Mouse (Mus musculus) CH12.LX (cell line): ENCODE data around the gene Kirrel3. TPM values are rescaled to one million over a fixed set of nuclear protein-coding genes. Genes with fewer than 3 reads are reported as not detected.

ENCODE experiments used
- DNase-seq: peaks from one replicate; pipeline ENCODE4 v3.0.0-alpha.2; 2013; ENCODE audit errors: extremely low read depth
- H3K27ac ChIP-seq: 2 replicates; pipeline ENCODE4 v1.5.1; 2012; ENCODE audit warnings: low read depth, mild to moderate bottlenecking, control low read depth, moderate library complexity; ENCODE audit not compliant: insufficient read depth
- H3K27me3 ChIP-seq: replicated peaks from 2 replicates; pipeline ENCODE3; 2012; ENCODE audit warnings: inconsistent platforms
- H3K36me3 ChIP-seq, 2 experiments: replicated peaks in 1 of 2; 2 replicates each; pipeline versions ENCODE3 to v1.6.1; 2012; ENCODE audit warnings: inconsistent platforms in 1 of 2, low read length in 1 of 2, mild to moderate bottlenecking in 1 of 2, mixed read lengths in 1 of 2, moderate library complexity in 1 of 2; ENCODE audit not compliant: control insufficient read depth in 1 of 2, insufficient read depth in 1 of 2
- H3K4me1 ChIP-seq, 2 experiments: 2 replicates each; pipeline ENCODE4 v1.6.1; 2012; ENCODE audit warnings: inconsistent platforms in 1 of 2, moderate library complexity in 1 of 2; ENCODE audit not compliant: insufficient read depth in 2 of 2, control insufficient read depth in 1 of 2
- H3K4me2 ChIP-seq: 2 replicates; pipeline ENCODE4 v1.6.1; 2012; ENCODE audit warnings: low read depth, mild to moderate bottlenecking, control low read depth; ENCODE audit not compliant: poor library complexity, insufficient read depth, severe bottlenecking
- H3K4me3 ChIP-seq, 3 experiments: fragments of 150-350 bp in 1 of 3; sonication (generic) in 1 of 3; replicated peaks in 1 of 3; 2 replicates each; pipeline versions ENCODE3 to v1.5.1; 2011 to 2012; ENCODE audit warnings: low read depth in 2 of 3, low read length in 2 of 3, mild to moderate bottlenecking in 2 of 3, moderate library complexity in 2 of 3, control low read depth in 1 of 3, improper control_type of control experiment in 1 of 3, inconsistent platforms in 1 of 3, mixed read lengths in 1 of 3; ENCODE audit not compliant: poor library complexity in 1 of 3
- H3K79me2 ChIP-seq: replicated peaks from 2 replicates; pipeline ENCODE4 v1.6.1; 2012; ENCODE audit warnings: mild to moderate bottlenecking, moderate library complexity; ENCODE audit not compliant: control insufficient read depth, poor library complexity, insufficient read depth, severe bottlenecking; ENCODE audit errors: extremely low read depth
- H3K9ac ChIP-seq: 2 replicates; pipeline ENCODE4 v1.6.1; 2012; ENCODE audit warnings: low read depth, mild to moderate bottlenecking, control low read depth, moderate library complexity; ENCODE audit not compliant: insufficient read depth
- H3K9me3 ChIP-seq: replicated peaks from 2 replicates; pipeline ENCODE3; 2012; ENCODE audit warnings: low read length, inconsistent platforms, mixed read lengths
- BHLHE40 ChIP-seq: IDR thresholded peaks from 2 replicates; pipeline ENCODE4 v1.6.1; 2011; ENCODE audit warnings: mild to moderate bottlenecking, low read depth, low read length, improper control_type of control experiment
- CHD1 ChIP-seq: IDR thresholded peaks from 2 replicates; pipeline ENCODE4 v1.6.1; 2012; ENCODE audit warnings: low read depth, low read length, improper control_type of control experiment, inconsistent platforms
- CHD2 ChIP-seq: IDR thresholded peaks from 2 replicates; pipeline ENCODE4 v1.6.1; 2011; ENCODE audit warnings: low read length, improper control_type of control experiment
- E2F4 ChIP-seq: IDR thresholded peaks from 2 replicates; pipeline ENCODE4 v1.6.1; 2011; ENCODE audit warnings: low read depth, low read length, improper control_type of control experiment; ENCODE audit not compliant: insufficient replicate concordance
- ELF1 ChIP-seq: IDR thresholded peaks from 2 replicates; pipeline ENCODE4 v1.6.1; 2014; ENCODE audit warnings: low read depth, mild to moderate bottlenecking, inconsistent platforms, low read length, improper control_type of control experiment
- HCFC1 ChIP-seq: IDR thresholded peaks from 2 replicates; pipeline ENCODE4 v1.6.1; 2012; ENCODE audit warnings: low read depth, mild to moderate bottlenecking, inconsistent platforms, low read length, improper control_type of control experiment
- JUN ChIP-seq: IDR thresholded peaks from 2 replicates; pipeline ENCODE4 v1.6.1; 2011; ENCODE audit warnings: low read depth, mild to moderate bottlenecking, low read length, improper control_type of control experiment, moderate library complexity; ENCODE audit not compliant: insufficient read depth
- JUND ChIP-seq: conservative IDR thresholded peaks from 2 replicates; pipeline ENCODE4 v1.6.1; 2011; ENCODE audit warnings: low read depth, low read length, improper control_type of control experiment
- MAFK ChIP-seq: IDR thresholded peaks from 2 replicates; pipeline ENCODE4 v1.6.1; 2011; ENCODE audit warnings: low read length, improper control_type of control experiment; ENCODE audit not compliant: insufficient replicate concordance
- NRF1 ChIP-seq: IDR thresholded peaks from 2 replicates; pipeline ENCODE4 v1.6.1; 2014; ENCODE audit warnings: low read depth, mild to moderate bottlenecking, inconsistent platforms, low read length, improper control_type of control experiment, moderate library complexity
- POLR2A ChIP-seq: IDR thresholded peaks from 2 replicates; pipeline ENCODE4 v1.6.1; 2011; ENCODE audit warnings: low read depth, mild to moderate bottlenecking, improper control_type of control experiment, low read length
- POLR2AphosphoS2 ChIP-seq: IDR thresholded peaks from 2 replicates; pipeline ENCODE4 v1.6.1; 2011; ENCODE audit warnings: low read depth, low read length, improper control_type of control experiment
- UBTF ChIP-seq: IDR thresholded peaks from 2 replicates; pipeline ENCODE4 v1.6.1; 2012; ENCODE audit warnings: low read depth, mild to moderate bottlenecking, inconsistent platforms, low read length, improper control_type of control experiment, moderate library complexity
- USF1 ChIP-seq: IDR thresholded peaks from 2 replicates; pipeline ENCODE4 v1.6.1; 2014; ENCODE audit warnings: low read depth, mild to moderate bottlenecking, inconsistent platforms, low read length, improper control_type of control experiment
- USF2 ChIP-seq: conservative IDR thresholded peaks from 2 replicates; pipeline ENCODE4 v1.6.1; 2011; ENCODE audit warnings: low read depth, low read length, improper control_type of control experiment
- ZMIZ1 ChIP-seq: IDR thresholded peaks from 2 replicates; pipeline ENCODE4 v1.6.1; 2012; ENCODE audit warnings: low read depth, mild to moderate bottlenecking, inconsistent platforms, low read length, improper control_type of control experiment
- ZNF384 ChIP-seq: IDR thresholded peaks from 2 replicates; pipeline ENCODE4 v1.6.1; 2012; ENCODE audit warnings: low read depth, low read length, improper control_type of control experiment, inconsistent platforms
- dilution Hi-C: fragments of 300-500 bp; cut with MboI; formaldehyde crosslinking; loops from 2 replicates; pipeline ENCODE4 v1.14.3; 2020; ENCODE audit warnings: low sequenced_read_pairs; ENCODE audit not compliant: extremely low pct_unique_long_range_greater_than_20kb, extremely low pct_ligation_motif_present
- in situ Hi-C: fragments of 300-500 bp; cut with MboI; formaldehyde crosslinking; loops from 3 replicates; pipeline ENCODE4 v1.14.3; 2019; ENCODE audit warnings: low sequenced_read_pairs, low pct_ligation_motif_present, low pct_unique_long_range_greater_than_20kb, mixed read lengths
- polyA plus RNA-seq: library from polyadenylated mRNA; unstranded; fragments of >175 nt; gene quantifications from 2 replicates; pipeline ENCODE4 v1.2.1, GENCODE M21; 2012; ENCODE audit warnings: low read depth; ENCODE audit not compliant: insufficient read length
- total RNA-seq, 2 experiments: library from RNA; depleted of rRNA; stranded (reverse); fragments of 300-350 nt in 1 of 2; fragments of >200 nt in 1 of 2; gene quantifications; 2 replicates each; pipeline ENCODE4 v1.2.3; 2012 to 2014

The Kirrel3 gene
- total and polyA plus RNA-seq, 3 experiments: not detected

DNA sequence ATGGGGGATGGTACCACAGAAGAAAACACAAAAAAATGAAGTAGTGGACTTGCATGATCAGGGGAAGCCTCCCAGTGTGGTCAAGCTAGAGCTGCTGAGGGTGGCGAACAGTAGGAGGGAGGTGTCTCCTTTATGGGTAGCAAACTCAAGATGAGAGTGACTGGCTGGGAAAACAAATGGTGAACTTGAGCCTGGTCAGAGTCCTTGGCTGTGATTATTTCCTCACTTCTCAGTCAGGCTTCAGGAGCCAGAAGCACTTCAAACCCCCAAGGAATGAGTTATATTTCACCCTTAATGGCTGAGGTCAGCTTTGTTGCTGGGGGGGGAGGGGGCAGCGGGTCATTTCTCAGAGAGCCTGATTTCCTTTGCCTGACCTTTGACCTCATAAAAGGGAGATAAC is 218.7 kb downstream of the Kirrel3 start:
- Histone ChIP-seq H3K4me3 (no peak overlapping the region), H3K27ac (no peak overlapping the region), H3K79me2 (no peaks in the 10 kb centered on the region), H3K4me1 (no peaks in the 10 kb centered on the region), H3K36me3 (no peaks in the 10 kb centered on the region), H3K9ac (no peak overlapping the region), H3K27me3 (peaks cover 78% of the 10 kb centered on the region), H3K4me2 (no peak overlapping the region), H3K9me3 (no peaks in the 10 kb centered on the region)
- in situ Hi-C loops: no loop called here
- dilution Hi-C loops: no loop called here
- TF ChIP-seq CHD1: no peak
- no peak for TF ChIP-seq JUN
- TF ChIP-seq POLR2AphosphoS2: no peak
- no peak for TF ChIP-seq POLR2A
- TF ChIP-seq E2F4: no peak
- no peak for TF ChIP-seq JUND
- no peak for TF ChIP-seq MAFK
- TF ChIP-seq BHLHE40: no peak
- no peak for TF ChIP-seq USF2
- no peak for TF ChIP-seq HCFC1
- no peak for DNase-seq

DNA sequence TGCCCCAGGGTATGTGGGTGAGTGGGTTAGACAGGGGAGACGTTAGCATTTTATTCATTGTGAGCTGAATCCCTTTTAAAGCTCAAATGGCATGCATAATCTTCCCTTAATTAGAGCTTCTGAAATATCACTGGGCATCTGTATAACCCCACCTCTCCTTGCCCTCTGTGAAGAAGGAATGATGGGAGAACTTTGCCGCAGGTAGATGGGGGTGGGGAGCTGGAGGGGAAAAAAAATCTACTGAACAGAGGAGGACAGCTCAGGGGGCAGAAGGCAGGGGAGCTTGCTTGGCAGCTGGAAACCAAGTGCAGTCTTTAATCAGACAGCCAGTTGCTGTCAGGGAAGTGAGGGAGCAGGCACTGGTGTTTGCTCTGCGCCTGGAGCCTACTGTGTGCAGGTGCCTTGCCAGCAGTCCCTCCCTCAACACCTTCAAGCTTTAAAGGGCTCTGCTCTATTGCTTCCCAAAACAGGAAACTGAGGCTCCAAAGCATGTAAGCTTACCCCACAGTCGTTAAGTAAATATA is 220.7 kb downstream of the Kirrel3 start:
- TF ChIP-seq NRF1: no peak
- TF ChIP-seq ZNF384: no peak
- no peak for TF ChIP-seq ZMIZ1
- TF ChIP-seq USF1: no peak
- TF ChIP-seq ELF1: no peak
- TF ChIP-seq POLR2AphosphoS2: no peak
- TF ChIP-seq CHD1: no peak
- no peak for TF ChIP-seq JUND
- no peak for TF ChIP-seq CHD2
- no peak for TF ChIP-seq MAFK
- no peak for TF ChIP-seq UBTF
- Histone ChIP-seq H3K9me3 (no peaks in the 10 kb centered on the region), H3K27ac (no peak overlapping the region), H3K4me3 (no peak overlapping the region), H3K9ac (no peak overlapping the region), H3K36me3 (no peaks in the 10 kb centered on the region), H3K27me3 (peaks cover 85% of the 10 kb centered on the region), H3K4me1 (no peaks in the 10 kb centered on the region), H3K79me2 (no peaks in the 10 kb centered on the region), H3K4me2 (no peak overlapping the region)
- DNase-seq: no peak
- in situ Hi-C loops: no loop called here
- dilution Hi-C loops: no loop called here
